Mouse (Mus musculus): ENCODE data around the gene Ppp4r3b.

Gene Ppp4r3b

DNA sequence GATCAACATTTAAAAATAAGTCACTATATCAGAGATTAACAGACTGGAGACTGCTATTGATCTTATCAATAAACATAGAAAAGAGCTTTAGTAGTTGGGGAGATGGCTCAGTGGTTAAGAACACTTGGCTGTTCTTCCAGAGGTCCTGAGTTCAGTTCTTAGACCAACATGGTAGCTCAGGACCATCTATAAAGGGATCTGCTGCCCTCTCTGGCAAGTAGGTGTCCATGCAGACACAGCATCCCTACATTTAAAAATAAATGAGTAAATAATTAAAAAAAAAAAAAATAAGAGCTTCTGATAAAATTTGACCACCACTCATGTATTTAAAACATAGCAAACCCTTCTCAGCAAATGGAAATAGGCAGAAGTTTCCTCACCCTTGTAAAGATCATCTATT is 65.4 kb downstream of the Ppp4r3b start:
- no peak for DNase-seq (ENCODE audit: low spot score in 2 of 2)

DNA sequence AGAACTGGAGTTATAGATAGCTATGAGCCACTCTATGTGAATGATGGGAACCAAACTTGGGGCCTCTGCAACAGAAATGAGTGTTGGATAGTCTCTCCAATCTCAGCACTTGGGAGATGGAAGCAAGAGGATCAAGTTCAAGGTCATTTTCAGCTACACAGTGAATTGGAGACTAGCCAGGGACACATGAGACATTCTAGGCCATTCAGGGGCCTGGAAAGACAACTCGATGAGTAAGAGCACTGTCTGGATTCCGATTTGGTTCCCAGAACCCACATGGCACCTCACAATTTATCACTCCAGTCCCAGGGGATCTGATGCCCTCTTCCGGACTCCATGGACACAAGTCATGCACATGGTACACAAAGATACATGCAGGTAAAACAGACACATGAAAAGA is 65.9 kb downstream of the Ppp4r3b start:
- DNase-seq (ENCODE audit: low spot score in 2 of 2): no peak

DNA sequence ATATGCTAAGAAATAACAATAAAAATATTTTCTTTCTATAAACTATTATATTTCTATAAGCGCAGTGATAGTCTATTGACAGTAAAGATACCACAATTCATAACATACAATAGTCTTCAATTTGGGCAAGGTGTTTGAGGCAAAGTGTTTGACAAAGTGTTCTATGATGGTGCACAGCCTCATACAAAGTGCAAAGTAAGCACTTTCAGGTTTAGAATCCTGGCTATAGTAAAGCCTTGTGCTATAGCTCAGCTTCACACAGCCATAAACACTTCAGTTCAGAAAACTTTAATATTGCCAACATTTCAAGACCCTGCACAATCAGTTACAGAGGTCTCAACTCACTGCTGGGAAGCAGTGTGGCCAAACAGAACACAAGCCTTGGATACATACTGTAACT is 66.7 kb downstream of the Ppp4r3b start:
- no peak for DNase-seq (ENCODE audit: low spot score in 2 of 2)

DNA sequence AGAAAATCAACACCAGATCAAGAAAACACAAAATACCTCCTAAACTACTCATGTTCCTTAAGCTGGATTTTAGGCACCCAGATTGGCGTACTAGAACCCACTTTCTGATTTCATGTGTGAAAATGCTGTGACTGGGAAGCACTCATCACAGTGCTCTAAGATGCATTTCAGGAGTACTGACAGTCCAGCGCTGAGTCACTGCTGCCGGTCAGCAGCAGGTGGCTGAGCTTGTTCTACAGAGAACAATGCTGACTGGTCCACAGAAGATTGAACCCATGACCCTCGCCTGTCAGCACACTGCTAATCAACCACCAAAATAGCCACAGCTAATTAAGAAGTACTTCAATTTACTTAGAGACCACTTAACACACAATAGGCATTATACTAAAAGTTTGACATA is 69.3 kb downstream of the Ppp4r3b start:
- DNase-seq (ENCODE audit: low spot score in 2 of 2): no peak

DNA sequence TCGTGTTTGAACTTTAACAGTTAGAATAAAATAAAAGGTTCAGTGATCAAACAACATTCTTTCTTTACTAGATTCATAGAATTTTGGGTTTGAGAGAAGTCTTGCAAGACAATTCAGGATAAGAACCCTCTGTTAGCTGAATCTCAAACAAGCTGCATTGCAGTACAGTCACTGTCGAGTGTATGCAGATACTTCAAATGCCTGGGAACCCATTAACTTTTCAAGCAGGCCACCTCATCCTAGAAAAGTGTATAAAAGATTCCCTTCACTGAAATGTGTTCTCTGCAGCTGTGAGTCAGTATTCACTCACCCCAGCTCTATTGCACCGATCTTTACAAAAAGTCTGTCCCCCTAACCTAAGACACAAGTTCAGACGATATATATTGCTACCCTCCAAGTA is 73.3 kb downstream of the Ppp4r3b start:
- DNase-seq (ENCODE audit: low spot score in 2 of 2): no peak

DNA sequence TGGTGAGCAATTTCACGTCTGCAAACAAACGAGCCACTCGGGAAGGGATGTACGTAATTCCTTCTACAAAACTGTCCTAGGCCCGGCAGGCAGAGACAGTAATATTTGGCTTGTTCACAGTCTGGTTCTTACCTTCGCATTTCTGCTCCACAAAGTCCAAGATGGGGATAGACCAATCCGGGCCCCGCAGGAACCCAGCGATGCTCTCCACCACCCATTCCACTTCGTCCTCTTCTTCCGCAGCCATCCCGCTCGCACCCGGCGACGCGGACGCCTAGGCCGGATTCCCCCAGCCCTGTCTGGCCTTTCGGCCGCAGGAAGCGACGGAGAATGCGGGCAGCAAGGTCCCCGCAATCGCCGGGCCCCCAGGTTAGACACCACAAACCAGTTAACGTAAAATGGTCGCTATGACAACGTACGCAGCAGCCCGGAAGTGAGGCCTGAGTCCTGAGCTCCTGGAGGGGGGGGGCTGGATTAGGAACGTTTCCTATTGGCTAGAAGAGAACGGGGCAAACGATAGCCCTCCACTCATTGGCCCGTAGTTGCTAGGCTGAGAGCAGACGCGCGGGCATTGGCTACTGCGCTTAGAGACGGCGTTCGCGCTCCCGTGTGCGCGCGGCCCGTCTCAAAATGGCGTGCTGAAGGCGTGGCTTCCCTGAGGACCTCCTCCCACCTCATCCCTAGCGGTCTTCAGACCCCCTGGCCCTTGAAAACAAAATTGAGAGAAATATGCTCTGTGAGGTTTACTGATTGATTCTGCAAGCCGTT is 74.4 kb downstream of the Ppp4r3b start, which contains the start of gene Cfap36:
Cfap36 (minus strand) TSS at position 527 of the 768 bp plus-strand sequence.
- peak; percentile 72 to 89 for DNase-seq (ENCODE audit: low spot score in 2 of 2)

DNA sequence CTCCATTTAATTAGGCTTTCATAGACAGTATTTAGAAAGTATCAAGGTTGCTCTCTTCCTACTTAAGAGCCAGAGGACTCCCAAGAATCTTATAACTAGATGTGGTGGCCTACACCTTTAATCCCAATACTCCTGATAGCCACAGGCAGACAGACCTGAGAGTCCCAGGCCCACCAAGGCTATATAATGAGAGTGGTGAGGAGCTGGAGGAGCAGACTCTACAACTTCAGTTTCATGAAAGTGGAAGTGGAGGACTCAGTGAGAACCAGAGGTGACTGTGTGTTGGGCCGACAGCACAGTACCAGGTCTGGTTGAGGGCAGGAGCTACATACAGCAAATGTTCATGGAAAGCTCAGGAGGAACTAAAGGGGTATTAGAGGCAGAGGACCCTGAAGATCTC is 75.0 kb downstream of the Ppp4r3b start:
- no peak for DNase-seq (ENCODE audit: low spot score in 2 of 2)

DNA sequence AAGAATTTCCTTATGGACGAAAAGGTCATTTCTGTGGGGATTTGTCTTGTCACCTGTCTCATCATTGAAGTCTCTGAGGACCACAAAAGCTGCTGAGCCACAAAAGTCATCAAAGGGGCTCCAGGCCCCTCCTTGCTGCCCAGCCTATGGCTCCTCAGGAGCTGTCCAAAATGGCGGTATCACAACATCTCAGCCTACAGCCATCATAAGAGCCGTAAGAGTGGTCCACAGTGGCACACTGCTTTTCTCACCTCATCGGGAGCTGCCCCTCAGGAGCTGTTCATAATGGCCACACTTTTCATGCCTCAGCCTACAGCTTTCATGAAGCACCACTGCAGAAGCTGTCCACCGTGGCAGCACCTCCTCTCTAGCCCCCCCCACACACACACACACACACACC is 75.7 kb downstream of the Ppp4r3b start:
- no peak for DNase-seq (ENCODE audit: low spot score in 2 of 2)

DNA sequence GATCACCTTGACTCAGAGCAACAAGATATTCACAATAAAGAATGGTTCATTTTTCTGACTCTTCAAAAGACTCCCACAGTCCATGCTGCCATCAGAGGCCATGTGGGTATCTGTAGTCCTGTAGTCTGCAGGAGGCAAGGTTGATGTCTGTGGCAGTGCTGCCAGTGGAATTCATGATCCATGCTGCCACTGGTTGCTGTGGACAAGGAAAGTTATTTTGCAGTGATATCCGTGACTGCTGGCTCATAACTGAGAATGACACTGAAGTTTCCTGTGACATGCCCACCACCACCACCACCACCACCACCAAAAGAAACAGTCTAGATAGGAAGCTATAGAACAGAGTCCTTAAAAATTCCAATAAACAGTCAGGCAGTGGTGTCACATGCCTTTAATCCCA is 82.0 kb downstream of the Ppp4r3b start:
- DNase-seq (ENCODE audit: low spot score in 2 of 2): no peak

DNA sequence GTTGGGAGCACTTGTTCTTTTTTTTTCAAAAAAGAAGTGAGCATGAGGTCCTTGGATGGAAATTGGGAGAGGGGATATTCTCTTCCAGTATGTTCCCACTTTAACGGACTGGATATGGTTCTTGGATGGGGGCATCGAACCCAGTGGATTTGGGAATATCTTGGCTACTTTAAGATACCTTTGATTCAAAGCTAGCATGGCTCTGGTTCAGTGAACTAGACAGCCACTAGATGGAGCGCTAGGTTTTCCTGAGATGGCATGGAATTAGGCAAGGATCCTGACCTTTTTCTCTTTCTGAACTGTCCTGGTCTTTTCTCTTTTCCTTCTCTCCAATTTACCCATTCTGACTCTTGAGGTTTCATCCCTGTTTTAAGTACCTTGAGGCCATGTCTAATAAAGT is 95.1 kb downstream of the Ppp4r3b start:
- DNase-seq (ENCODE audit: low spot score in 2 of 2): peak; percentile 19 to 22

Data from urinary bladder, postnatal 36 days (tissue).